Mouse (Mus musculus): ENCODE results near the gene Fam228a. TPM values are rescaled to one million over a fixed set of nuclear protein-coding genes. Genes with fewer than 3 reads are reported as not detected.

Gene Fam228a
- total and polyA plus RNA-seq, 2 experiments from 2014 or later: 0.14 to 0.65 TPM

GRCm38 (mm10) chr12:4740823-4741222 is 2.6 kb upstream of the Fam228a start:
- H3K9ac ChIP-seq (replicated peaks; ENCODE audit: low read depth, low read length): no peak overlapping the region
- H3K27me3 ChIP-seq (ENCODE audit: control insufficient read depth, insufficient read depth, low read length): no peaks in the 10 kb centered on the region
- ATAC-seq (ENCODE audit: insufficient read depth, low read depth) (peak; percentile 39; the same call in 1 of the 2 replicates), DNase-seq (ENCODE audit: low spot score) (no peak)
- 51% methylated on average over 7 of the region's 7 CpGs for WGBS
- no peak overlapping the region for H3K4me3 ChIP-seq (ENCODE audit: low read depth, low read length)
- no peaks in the 10 kb centered on the region for H3K4me1 ChIP-seq (ENCODE audit: control insufficient read depth, insufficient read depth)
- TF ChIP-seq EP300 (IDR thresholded peaks at IDR 0.05; ENCODE audit: low read depth) (no peak), CTCF (IDR thresholded peaks at IDR 0.05; ENCODE audit: low read depth) (no peak)
- H3K27ac ChIP-seq (ENCODE audit: low read depth): no peak overlapping the region
- no peaks in the 10 kb centered on the region for H3K9me3 ChIP-seq (replicated peaks; ENCODE audit: control insufficient read depth, low read length)
- H3K4me2 ChIP-seq (ENCODE audit: low read depth, low read length): no peak overlapping the region
- H3K36me3 ChIP-seq (replicated peaks; ENCODE audit: control insufficient read depth, insufficient read depth, low read length): no peaks in the 10 kb centered on the region

DNA sequence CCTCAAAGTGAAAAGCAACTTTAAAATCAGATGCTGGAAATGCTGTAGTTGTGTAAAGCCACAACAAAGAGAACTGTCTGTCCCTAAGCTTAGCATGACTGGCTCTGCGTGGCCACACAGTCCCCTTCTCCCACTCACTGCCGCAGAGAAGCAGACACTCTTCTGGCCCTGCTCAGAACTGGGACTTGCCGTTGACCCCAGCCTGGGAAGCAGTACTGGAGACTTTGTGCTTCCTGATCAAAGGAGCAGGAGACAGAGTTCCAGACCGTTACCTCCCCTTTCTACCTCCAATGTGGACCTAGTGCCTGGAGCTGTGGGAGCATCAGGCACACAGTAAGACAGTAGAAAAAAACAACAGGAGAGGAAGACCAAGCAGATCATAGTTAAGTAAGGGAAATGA is 5.9 kb downstream of the Fam228a start:
- no peak for ATAC-seq (ENCODE audit: insufficient read depth, low read depth)
- no peak for DNase-seq (ENCODE audit: low spot score)
- H3K27ac ChIP-seq (ENCODE audit: low read depth): no peak overlapping the region
- WGBS: 53% methylated on average over 4 of the region's 4 CpGs
- no peaks in the 10 kb centered on the region for H3K9me3 ChIP-seq (replicated peaks; ENCODE audit: control insufficient read depth, low read length)
- no peak overlapping the region for H3K9ac ChIP-seq (replicated peaks; ENCODE audit: low read depth, low read length)
- H3K4me3 ChIP-seq (ENCODE audit: low read depth, low read length): no peak overlapping the region
- H3K36me3 ChIP-seq (replicated peaks; ENCODE audit: control insufficient read depth, insufficient read depth, low read length): no peaks in the 10 kb centered on the region
- no peaks in the 10 kb centered on the region for H3K27me3 ChIP-seq (ENCODE audit: control insufficient read depth, insufficient read depth, low read length)
- no peaks in the 10 kb centered on the region for H3K4me1 ChIP-seq (ENCODE audit: control insufficient read depth, insufficient read depth)
- H3K4me2 ChIP-seq (ENCODE audit: low read depth, low read length): no peak overlapping the region
- TF ChIP-seq CTCF (IDR thresholded peaks at IDR 0.05; ENCODE audit: low read depth) (no peak), EP300 (IDR thresholded peaks at IDR 0.05; ENCODE audit: low read depth) (no peak)

- Histone ChIP-seq H3K9me3 (replicated peaks; ENCODE audit: control insufficient read depth, low read length) (no peaks in the 10 kb centered on the region), H3K4me2 (ENCODE audit: low read depth, low read length) (no peak overlapping the region), H3K27ac (ENCODE audit: low read depth) (no peak overlapping the region), H3K36me3 (replicated peaks; ENCODE audit: control insufficient read depth, insufficient read depth, low read length) (no peaks in the 10 kb centered on the region), H3K4me3 (ENCODE audit: low read depth, low read length) (no peak overlapping the region), H3K27me3 (ENCODE audit: control insufficient read depth, insufficient read depth, low read length) (no peaks in the 10 kb centered on the region), H3K4me1 (ENCODE audit: control insufficient read depth, insufficient read depth) (no peaks in the 10 kb centered on the region), H3K9ac (replicated peaks; ENCODE audit: low read depth, low read length) (no peak overlapping the region)
- ATAC-seq (ENCODE audit: insufficient read depth, low read depth): no peak
- 66% methylated on average over 4 of the region's 4 CpGs for WGBS
- DNase-seq (ENCODE audit: low spot score): no peak
- TF ChIP-seq CTCF (IDR thresholded peaks at IDR 0.05; ENCODE audit: low read depth): no peak
- no peak for TF ChIP-seq EP300 (IDR thresholded peaks at IDR 0.05; ENCODE audit: low read depth)
These were observed 6.6 kb downstream of the Fam228a start for GRCm38 (mm10) chr12:4731629-4732028.

GRCm38 (mm10) chr12:4729165-4729564 is 9.1 kb downstream of the Fam228a start:
- Histone ChIP-seq H3K9me3 (replicated peaks; ENCODE audit: control insufficient read depth, low read length) (no peaks in the 10 kb centered on the region), H3K4me1 (ENCODE audit: control insufficient read depth, insufficient read depth) (no peaks in the 10 kb centered on the region), H3K4me3 (ENCODE audit: low read depth, low read length) (no peak overlapping the region), H3K4me2 (ENCODE audit: low read depth, low read length) (no peak overlapping the region), H3K36me3 (replicated peaks; ENCODE audit: control insufficient read depth, insufficient read depth, low read length) (no peaks in the 10 kb centered on the region), H3K9ac (replicated peaks; ENCODE audit: low read depth, low read length) (no peak overlapping the region), H3K27ac (ENCODE audit: low read depth) (no peak overlapping the region), H3K27me3 (ENCODE audit: control insufficient read depth, insufficient read depth, low read length) (no peaks in the 10 kb centered on the region)
- 90% methylated on average over 3 of the region's 3 CpGs for WGBS
- TF ChIP-seq EP300 (IDR thresholded peaks at IDR 0.05; ENCODE audit: low read depth) (no peak), CTCF (IDR thresholded peaks at IDR 0.05; ENCODE audit: low read depth) (no peak)
- no peak for DNase-seq (ENCODE audit: low spot score)
- no peak for ATAC-seq (ENCODE audit: insufficient read depth, low read depth)

GRCm38 (mm10) chr12:4719762-4720754 is 18.2 kb downstream of the Fam228a start:
- Histone ChIP-seq H3K27ac (ENCODE audit: low read depth) (no peak overlapping the region), H3K27me3 (ENCODE audit: control insufficient read depth, insufficient read depth, low read length) (no peaks in the 10 kb centered on the region), H3K4me3 (ENCODE audit: low read depth, low read length) (no peak overlapping the region), H3K4me1 (ENCODE audit: control insufficient read depth, insufficient read depth) (no peaks in the 10 kb centered on the region; the same call in 1 of the 2 replicates), H3K9me3 (replicated peaks; ENCODE audit: control insufficient read depth, low read length) (no peaks in the 10 kb centered on the region), H3K4me2 (ENCODE audit: low read depth, low read length) (no peak overlapping the region), H3K9ac (replicated peaks; ENCODE audit: low read depth, low read length) (no peak overlapping the region), H3K36me3 (replicated peaks; ENCODE audit: control insufficient read depth, insufficient read depth, low read length) (no peaks in the 10 kb centered on the region)
- no peak for ATAC-seq (ENCODE audit: insufficient read depth, low read depth)
- TF ChIP-seq EP300 (IDR thresholded peaks at IDR 0.05; ENCODE audit: low read depth) (no peak), CTCF (IDR thresholded peaks at IDR 0.05; ENCODE audit: low read depth) (peak; percentile 18)
- 66% methylated on average over 17 of the region's 17 CpGs for WGBS
- DNase-seq (ENCODE audit: low spot score): peak; percentile 6

All from heart, postnatal 0 days (tissue).